Mouse (Mus musculus): ENCODE measurements around the gene Sos2. TPM values are rescaled to one million over a fixed set of nuclear protein-coding genes. Genes with fewer than 3 reads are reported as not detected.
"Not testable (repeated sequence)": the region's sequence is repeated elsewhere in the genome, so short reads cannot be mapped to it uniquely, and the experiment has no call there.

The Sos2 gene
- total RNA-seq, 2 experiments from 2014 or later = 26.1 to 46.9 TPM

DNA sequence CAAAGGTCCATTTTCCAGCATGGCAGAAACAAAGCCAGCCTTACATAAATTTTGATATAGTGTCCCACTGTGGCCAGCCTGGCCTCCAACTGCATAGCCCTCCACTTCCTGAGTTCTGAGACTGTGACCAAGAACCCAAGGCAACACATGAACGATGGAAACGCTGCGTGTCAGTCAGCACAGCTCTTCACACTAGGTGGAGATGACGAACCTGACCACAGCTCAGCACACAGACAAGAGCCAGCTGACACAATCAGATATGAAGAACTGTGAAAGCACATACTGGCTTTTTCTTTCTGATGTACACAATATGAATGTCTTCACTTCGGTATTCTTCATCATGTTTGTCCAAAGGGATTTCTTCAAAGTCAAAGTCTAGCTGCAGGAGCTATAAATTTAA lies 102.0 kb downstream of the Sos2 start:
- ATAC-seq (replicated peaks; ENCODE audit: poor library complexity, severe bottlenecking) = no peak

DNA sequence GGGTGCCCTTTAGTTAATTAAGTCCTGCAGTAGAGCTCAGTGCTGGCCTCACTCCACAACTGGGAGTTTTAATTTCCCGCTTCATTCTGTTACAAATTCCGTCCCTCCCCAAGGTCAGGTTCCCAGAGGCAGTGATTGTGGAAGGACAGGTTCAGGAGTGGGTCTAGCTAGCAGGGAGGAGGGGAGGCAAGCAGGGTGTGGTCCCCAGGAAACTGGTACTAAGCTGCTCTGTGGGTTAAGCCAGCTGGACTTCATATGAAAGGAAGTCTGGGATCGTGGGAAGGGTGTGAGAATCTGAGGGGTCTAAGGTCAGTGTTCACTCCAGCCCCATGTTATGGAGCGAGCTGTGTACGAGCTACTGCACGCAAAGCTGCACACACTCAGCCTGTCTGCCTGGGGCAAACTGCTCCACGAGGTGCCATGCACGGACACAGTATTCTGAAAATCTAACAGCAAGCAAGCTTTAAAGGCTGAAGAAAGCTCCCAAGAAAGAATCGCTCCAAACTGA lies 105.5 kb downstream of the Sos2 start:
- no peak for ATAC-seq (replicated peaks; ENCODE audit: poor library complexity, severe bottlenecking)

DNA sequence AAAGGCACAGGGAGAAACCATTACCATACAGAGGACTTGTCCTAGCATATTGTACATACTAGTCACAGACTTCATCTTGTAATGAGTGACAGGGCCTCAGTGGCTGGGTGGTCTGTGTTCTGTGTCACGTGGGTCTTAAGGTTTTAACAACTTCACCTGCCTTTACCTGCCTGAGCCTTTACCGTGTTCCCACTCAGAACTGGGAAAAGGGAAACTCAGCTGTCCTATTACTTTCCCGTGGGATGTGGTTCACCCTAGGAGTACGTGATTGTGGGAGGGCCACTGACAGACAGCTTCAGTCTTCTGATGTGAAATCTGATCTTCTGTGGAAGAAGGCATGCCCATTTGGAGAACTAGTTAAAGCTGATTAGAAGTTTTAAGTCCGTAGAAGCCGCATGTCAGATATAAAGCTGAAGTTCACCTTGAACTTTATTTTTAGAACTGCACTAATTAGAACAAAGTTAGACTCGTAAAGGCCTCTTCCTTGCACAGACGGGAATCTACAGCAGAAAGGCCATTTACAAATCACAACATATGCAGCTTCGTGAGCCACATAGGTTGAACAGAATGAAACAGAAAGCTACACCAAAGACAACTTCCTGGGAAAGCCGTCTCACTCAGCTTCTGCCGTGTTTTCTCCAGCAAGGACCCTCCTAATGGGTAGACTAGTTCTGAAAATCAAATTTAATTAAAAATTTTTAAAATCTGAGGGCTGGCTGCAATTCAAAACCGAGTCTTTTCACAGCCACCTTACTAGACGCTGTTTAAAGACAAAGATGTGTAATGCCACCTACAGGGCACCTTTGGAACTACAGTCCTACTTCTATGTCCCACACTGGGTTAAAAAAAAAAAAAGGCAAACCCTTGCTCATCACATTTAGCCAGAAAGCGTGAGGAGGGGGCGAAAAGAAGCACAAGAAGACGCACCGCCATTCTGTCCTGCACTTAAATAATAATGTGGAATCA lies 107.5 kb downstream of the Sos2 start:
- ATAC-seq (replicated peaks; ENCODE audit: poor library complexity, severe bottlenecking) = peak; percentile 75

DNA sequence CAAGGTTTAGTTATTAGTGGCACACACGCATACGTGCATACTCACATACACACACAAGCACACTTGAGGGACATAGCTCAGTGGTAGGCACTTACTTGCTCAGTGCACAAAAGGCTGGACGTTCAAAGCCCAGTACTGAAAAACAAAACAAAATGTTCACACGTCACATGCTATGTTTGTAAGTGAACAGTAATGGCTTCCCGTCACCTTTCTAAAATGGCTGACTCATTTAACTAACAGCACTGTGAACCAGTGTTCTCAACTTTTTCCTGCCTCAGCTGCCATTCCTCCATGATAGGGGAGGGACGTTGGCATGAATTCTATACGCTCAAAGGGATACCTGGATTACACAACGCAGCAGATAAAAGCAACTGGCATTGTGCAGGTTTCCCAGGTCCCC lies 108.4 kb downstream of the Sos2 start:
- ATAC-seq (replicated peaks; ENCODE audit: poor library complexity, severe bottlenecking) = no peak

DNA sequence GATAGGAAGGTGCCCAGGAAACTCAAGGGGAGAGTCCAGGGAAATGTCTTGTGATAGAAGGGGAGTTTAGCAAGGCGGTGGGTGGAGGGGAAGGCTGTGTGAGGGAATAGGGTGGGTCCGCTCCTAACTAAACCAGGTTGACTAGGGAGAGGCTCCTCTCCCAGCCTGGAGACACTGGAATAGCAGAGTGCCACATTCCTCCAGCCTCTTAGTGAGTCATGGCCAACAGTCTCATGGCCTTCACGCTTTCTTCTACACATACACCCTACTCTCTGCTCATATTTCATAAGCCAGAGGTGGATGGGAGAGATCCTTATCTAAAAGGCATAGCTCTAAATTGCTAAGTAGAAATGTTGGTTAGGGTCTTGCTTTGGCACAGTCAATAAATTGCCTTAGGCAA lies 111.7 kb downstream of the Sos2 start:
- ATAC-seq (replicated peaks; ENCODE audit: poor library complexity, severe bottlenecking) = no peak

DNA sequence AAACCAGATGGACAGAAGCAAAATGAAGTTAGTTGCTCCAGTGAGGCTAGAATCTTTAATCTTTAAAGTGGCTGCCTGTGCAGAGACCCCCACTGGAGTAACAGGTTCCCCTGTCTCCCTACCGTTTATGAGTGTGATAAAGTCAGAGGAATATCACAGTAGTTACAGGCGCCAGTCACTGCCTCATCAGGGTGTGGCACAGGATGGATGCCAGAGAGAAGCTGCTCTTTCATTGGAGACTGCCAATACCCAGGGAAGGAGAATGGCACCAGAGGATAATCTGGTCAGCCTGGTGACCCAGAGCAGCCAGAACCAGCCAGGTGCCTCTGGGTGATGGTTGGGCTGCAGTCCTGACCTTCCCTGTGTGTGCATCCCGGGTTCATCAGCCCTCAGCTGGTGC lies 113.4 kb downstream of the Sos2 start:
- no peak for ATAC-seq (replicated peaks; ENCODE audit: poor library complexity, severe bottlenecking)

DNA sequence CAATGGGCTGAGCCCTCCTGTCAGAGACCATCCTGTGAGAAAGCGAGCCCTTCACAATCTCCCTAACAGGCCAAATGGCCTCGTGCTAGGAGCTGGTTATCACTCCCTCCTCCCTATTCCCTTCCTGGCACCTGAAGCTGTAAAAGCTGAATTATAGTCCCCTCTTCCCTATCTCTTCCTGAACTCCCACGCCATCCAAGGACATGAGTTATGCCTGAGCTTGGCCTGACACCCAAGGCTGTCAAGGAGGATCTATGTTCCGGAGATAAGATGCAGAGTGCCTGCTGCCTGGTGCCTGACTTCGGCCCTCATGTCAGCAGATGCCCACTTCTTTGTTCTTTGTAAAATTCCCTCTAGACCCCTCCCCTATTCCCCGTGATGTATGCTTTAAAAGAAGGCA lies 120.6 kb downstream of the Sos2 start:
- ATAC-seq (replicated peaks; ENCODE audit: poor library complexity, severe bottlenecking) = not testable (repeated sequence)

DNA sequence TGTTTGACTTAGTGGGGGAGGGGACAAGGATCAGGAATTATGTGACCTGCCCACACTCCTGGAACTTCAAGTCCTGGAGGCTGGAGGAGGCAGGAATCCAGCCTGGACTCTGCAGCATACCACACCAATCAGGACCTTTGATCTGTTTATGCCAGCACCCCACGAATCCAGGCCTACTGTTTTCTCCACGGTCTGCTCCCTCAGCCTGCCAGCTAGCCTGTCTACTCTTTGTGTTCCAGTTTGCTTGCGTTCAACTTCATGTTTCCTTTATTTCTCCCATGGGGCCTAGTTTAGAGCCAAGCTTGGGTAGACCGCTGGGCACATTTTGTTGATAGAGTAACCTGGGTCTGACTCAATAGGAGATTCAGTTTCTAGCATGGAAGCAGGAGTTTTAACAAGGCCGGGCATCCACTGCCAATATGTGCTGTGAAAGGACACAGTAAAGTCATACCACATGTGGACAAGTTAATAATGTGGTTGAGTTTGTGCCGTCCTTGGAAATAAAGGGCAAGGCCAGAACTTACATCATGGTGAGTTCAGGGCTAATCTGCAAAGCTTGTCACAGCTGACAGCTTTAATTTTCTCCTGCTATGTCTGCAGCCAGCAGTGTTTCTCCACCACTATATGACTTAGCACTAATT lies 125.3 kb downstream of the Sos2 start:
- ATAC-seq (replicated peaks; ENCODE audit: poor library complexity, severe bottlenecking) = no peak

DNA sequence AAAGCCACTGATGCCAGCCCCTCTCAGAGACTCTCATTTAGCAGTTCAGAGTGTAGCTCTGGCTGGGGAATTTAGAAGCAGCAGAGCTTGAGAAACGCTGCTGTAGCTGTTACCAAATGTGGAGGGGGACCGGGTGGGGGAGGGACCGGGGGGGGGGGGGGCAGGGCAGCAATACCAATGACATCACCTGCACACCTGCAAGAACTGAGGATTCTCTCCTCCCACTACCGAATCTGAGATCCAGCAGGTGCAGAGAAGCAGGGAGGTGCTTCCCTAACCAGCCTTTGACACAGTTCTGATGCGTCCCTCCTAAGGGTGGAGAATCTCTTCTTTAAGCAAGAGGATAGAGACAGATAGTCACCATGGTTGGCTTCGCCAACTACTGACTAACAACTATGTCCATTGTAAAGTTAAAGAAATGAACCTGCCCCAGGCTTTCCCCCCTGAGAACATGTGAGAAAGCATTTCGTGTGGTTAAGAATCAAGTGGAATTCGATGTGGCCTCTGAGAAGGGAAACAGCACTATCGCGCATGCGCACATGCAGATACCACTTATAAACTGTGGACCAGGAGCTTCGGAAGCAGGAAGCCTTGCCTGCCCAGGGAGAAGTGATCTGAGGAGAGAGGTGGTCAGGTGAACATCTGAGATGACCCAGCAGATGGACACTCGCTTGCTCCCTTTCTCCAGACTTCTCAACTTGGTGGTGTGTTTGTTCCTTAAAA lies 136.0 kb downstream of the Sos2 start:
- ATAC-seq (replicated peaks; ENCODE audit: poor library complexity, severe bottlenecking) = no peak

DNA sequence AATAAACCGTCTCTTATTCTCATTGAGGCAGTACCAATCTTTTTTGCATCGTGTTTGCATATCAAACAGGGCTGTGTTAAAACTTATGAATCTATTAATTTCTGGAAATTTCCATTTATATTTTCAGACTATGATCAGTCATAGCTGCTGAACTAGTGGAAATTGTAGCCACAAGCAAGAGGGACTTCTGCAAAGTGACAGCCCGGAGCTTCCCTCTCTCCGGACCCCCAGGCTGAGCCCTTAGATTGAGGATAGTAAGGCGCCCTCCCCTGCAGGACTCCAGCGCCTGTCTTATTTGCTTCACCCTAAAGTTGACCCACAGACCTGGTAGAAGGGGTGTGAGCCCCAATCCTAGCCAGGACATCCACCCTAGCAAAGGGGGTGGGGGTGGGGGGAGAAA lies 136.7 kb downstream of the Sos2 start:
- 0 out of 2 replicates have a peak, but pooled peaks have one; percentile 18 for ATAC-seq (replicated peaks; ENCODE audit: poor library complexity, severe bottlenecking)

DNA sequence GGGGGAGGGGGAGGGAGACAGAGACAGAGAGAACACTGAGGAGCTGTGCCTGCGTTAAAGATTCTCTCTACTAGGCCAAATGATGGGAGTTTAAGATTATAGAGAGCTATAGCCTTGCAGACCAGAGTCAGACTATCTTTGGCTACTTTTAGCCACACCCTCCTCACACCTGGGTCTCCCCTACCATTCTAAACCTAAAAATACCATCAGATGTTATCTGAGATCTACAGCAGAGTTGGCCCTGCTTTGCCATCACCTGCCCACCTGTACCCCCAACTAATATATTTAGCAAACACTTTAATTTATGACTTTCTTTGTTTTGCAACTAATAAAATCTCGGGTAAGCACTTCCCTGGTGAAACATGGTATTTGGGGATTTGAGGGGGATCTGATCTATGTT lies 137.1 kb downstream of the Sos2 start:
- no peak for ATAC-seq (replicated peaks; ENCODE audit: poor library complexity, severe bottlenecking)

DNA sequence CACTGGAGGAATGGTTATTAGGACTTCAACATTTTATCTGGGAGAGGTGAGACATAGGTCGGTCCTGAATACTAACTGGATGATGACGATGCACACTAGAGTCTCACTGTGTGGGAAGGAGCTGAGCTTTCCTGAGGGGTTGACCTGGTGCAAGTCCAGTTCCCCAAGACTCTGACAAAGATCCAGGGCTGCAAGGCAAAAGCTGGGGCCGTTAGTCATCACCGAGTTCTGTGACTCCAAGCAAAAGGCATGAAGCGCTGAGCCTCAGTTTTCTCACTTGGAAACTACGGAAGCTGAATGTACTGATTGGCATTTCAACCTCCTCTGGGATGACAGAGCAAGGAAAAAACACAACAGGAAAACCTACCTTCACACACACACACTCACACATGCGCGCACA lies 139.3 kb downstream of the Sos2 start:
- no peak for ATAC-seq (replicated peaks; ENCODE audit: poor library complexity, severe bottlenecking)

DNA sequence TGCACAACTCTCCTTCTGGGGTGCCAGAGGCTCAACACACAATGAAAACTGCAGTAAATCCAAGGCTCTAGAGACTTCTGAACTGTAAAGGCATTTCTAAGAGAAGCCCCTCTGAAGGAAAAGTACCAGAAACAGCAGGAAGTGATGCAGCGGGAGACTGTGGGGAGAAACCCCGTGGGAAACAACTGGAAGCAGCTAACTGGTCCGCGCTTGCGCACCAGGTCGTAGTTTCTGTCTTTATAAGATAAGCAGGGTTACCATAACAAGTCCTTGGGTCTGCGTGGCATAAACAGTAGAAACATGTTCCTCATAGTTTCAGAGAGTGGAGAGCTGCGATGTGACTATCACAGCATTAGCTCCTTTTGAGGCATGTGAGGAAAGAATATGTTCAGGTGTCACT lies 140.0 kb downstream of the Sos2 start:
- no peak for ATAC-seq (replicated peaks; ENCODE audit: poor library complexity, severe bottlenecking)

DNA sequence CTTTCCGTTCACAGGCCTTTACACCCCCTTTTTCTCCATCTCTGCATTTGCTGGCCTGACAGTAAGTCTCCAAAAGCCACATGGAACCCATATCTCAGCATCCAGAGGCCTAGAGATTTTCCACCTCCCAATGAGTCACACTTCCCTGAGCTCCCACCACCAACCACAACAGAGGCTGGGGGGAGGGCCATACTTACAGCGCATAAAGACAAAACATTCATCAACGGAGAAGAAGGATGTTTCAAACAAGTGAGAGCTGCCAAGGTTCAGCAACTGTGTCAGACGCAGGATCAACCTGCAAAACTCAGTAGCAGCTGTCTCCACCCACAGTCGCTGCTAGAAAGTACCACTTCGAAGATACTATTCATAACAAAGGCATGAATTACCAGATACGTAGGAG lies 142.3 kb downstream of the Sos2 start:
- peak; percentile 56 for ATAC-seq (replicated peaks; ENCODE audit: poor library complexity, severe bottlenecking)

DNA sequence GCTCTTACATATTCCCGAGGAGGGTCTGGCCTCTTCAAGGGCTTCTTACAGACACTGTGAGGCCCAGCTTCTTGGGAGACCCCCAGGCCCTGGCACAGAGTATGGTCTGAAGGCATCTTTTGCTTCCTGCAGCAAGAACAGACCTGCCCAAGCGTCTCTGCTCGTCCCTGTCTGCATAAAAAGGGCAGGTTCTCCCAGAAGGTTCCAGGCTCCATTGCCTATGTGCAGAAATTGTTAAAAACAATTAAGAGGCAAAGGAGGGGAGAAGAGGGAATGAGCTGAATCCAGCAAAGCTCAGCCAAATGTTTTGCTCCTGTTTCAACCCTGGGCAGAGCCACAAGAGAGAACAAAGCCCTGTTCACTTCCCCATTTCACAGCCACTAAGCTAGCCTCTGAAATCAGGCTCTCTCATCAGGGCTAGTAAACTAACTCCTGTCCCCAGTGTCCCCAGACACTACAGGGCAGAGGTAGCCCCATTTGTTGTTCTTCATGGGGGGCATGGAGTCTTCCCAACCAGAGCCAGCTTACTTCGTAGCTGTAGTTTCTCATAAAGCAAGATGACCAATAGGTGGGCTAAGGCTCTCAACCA lies 143.2 kb downstream of the Sos2 start:
- peak; percentile 55 for ATAC-seq (replicated peaks; ENCODE audit: poor library complexity, severe bottlenecking)

DNA sequence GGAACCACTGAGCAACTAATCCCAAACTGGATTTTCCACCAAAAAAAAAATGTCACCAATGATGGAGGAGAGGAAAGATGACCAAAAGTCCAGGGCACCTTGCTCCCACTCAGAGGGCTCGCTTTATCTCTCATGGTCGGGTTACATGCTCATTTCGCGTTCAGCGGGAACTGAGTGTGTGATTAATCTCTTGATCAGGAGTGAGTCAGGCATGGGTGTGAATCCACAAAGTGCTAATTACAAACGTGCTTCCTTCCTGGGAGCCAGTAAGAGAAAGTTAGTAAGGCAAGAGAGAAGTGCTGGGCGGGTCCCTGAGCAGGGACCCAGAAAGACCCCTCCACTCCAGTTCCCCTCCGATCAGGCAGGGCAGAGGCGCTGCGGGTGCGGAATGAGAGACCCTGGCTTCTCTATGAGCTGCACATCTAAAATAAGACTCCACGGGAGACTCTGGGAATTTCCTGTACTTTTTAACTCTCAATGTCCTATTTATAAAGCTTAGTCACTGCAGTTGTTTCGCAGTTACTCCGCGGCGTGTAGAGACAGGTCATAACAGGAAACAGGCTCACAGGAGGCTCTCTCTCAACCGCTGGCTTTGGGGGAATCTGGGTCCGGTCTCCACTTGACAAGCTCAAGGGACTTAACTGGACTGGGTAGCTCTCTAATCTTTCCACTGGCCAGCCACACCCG lies 143.8 kb downstream of the Sos2 start:
- peak; percentile 64 for ATAC-seq (replicated peaks; ENCODE audit: poor library complexity, severe bottlenecking)

DNA sequence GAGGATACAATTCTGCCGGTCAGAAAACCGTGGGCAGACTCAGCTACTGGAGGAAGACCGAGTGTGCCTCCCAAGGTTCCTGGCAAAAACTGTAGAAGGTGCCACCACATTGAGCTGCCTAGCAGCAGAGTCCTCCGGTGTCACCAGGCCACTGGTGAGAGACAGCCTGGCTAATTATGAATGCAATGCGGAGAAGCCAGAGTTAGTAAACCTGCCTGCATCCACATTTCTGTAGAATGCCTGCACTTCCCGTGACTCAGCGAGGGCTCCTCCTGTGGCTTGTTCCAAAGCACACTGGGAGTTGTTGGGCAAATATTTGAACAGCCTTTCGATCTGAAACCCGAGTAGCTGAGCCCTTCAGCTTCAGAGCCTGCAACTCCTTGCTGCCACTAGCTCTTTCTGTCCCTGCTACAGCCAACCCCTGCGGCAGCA lies 144.4 kb downstream of the Sos2 start:
- ATAC-seq (replicated peaks; ENCODE audit: poor library complexity, severe bottlenecking) = peak; percentile 27

DNA sequence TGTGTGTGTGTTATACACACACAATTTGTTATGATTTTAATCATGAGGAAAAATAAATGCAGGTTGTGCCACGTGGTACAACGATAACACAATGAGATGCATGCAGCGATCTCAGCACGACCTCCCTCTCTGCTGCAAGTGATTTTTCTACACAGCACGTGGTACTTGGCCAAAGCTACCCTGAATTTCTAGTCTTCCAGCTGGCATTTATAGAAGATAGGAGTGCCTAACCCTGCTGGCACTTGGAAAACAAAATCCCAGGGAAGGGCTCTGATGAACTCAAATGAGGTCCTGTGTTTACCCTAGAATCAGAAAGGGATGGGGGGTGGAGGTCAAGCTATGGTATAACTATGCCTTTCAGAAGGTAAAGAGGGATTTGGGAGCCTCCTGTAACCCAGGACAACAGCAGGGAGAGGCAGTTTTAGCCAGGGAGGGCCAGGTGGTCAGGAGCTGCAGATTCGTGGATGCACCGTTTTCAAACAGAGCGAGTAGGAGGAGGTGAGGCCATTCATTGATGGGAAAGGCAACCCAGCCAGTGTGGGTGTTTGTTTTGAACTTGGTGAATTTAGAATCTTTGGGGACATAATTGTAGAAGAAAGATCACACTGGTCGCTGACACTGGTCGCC lies 144.9 kb downstream of the Sos2 start:
- ATAC-seq (replicated peaks; ENCODE audit: poor library complexity, severe bottlenecking) = no peak

Measured in granulocyte monocyte progenitor cell, adult 5-6 weeks (primary cell).